Mouse (Mus musculus): ENCODE results near the gene Smad9.
"Not testable (repeated sequence)": the region's sequence is repeated elsewhere in the genome, so short reads cannot be mapped to it uniquely, and the experiment has no call there.

Gene Smad9

GRCm38 (mm10) chr3:54759211-54759610, 3.8 kb downstream of the Smad9 start:
- no peak for DNase-seq

GRCm38 (mm10) chr3:54760321-54761115, 5.1 kb downstream of the Smad9 start:
- DNase-seq = no peak

- DNase-seq = no peak
Observed at GRCm38 (mm10) chr3:54761258-54761657, 5.9 kb downstream of the Smad9 start.

- peak; percentile 49 for DNase-seq
Observed at GRCm38 (mm10) chr3:54764418-54764817, 9.0 kb downstream of the Smad9 start.

GRCm38 (mm10) chr3:54765521-54765920, 10.1 kb downstream of the Smad9 start:
- not testable (repeated sequence) for DNase-seq

- DNase-seq = no peak
Observed at GRCm38 (mm10) chr3:54766034-54766433, 10.7 kb downstream of the Smad9 start.

- DNase-seq = no peak
Observed at GRCm38 (mm10) chr3:54766811-54767210, 11.4 kb downstream of the Smad9 start.

- no peak for DNase-seq
Observed at GRCm38 (mm10) chr3:54768592-54768991, 13.2 kb downstream of the Smad9 start.

GRCm38 (mm10) chr3:54769349-54770275, 14.2 kb downstream of the Smad9 start:
- DNase-seq = no peak

- no peak for DNase-seq
Observed at GRCm38 (mm10) chr3:54773613-54774012, 18.2 kb downstream of the Smad9 start.

- DNase-seq = no peak
Observed at GRCm38 (mm10) chr3:54775989-54776631, 20.7 kb downstream of the Smad9 start.

- no peak for DNase-seq
Observed at GRCm38 (mm10) chr3:54790601-54791000, 35.2 kb downstream of the Smad9 start.

GRCm38 (mm10) chr3:54791822-54792677, 36.7 kb downstream of the Smad9 start:
- no peak for DNase-seq

GRCm38 (mm10) chr3:54793762-54794161, 38.4 kb downstream of the Smad9 start:
- DNase-seq = no peak

- no peak for DNase-seq
Observed at GRCm38 (mm10) chr3:54795379-54795778, 40.0 kb downstream of the Smad9 start.

- no peak for DNase-seq
Observed at GRCm38 (mm10) chr3:54795806-54796205, 40.4 kb downstream of the Smad9 start.

GRCm38 (mm10) chr3:54797211-54797610, 41.8 kb downstream of the Smad9 start:
- DNase-seq = peak; percentile 60

GRCm38 (mm10) chr3:54803713-54804112, 48.3 kb downstream of the Smad9 start:
- no peak for DNase-seq

- no peak for DNase-seq
Observed at GRCm38 (mm10) chr3:54807061-54807661, 51.8 kb downstream of the Smad9 start.

- peak; percentile 97 for DNase-seq
Observed at GRCm38 (mm10) chr3:54807666-54808217, 52.4 kb downstream of the Smad9 start, which contains the start of gene Rfxap. Gene Rfxap (minus strand): TSS chr3:54807791.

- no peak for DNase-seq
Observed at GRCm38 (mm10) chr3:54809111-54809510, 53.7 kb downstream of the Smad9 start.

Data from kidney, adult 18-20 months (tissue).